Mouse (Mus musculus) large intestine, adult 2 months (tissue): Measurements from ENCODE around the gene Nid1. TPM values are rescaled to one million over a fixed set of nuclear protein-coding genes. Genes with fewer than 3 reads are reported as not detected.

Experiments used
- polyA plus RNA-seq: library from polyadenylated mRNA; depleted of rRNA; stranded (reverse); fragments of >200 nt; gene quantifications from 2 replicates; pipeline ENCODE4 v1.2.3, GENCODE M21; 2012; rRNA removed

The Nid1 gene
- polyA plus RNA-seq, 1 experiment = 16.3 TPM

Other genes with a start within 250 kb of the Nid1 start
- 9.8 and 15.6 TPM in 2 replicates for gene Gpr137b, start 43.5 kb upstream of the Nid1 start, polyA plus RNA-seq
- gene Lyst, start 152.8 kb downstream of the Nid1 start, polyA plus RNA-seq = 1.0 and 1.9 TPM in 2 replicates